Mouse (Mus musculus) hindbrain, embryonic 16.5 days (tissue): ENCODE results near the gene B230118H07Rik. TPM values are rescaled to one million over a fixed set of nuclear protein-coding genes. Genes with fewer than 3 reads are reported as not detected.
A peak's percentile ranks its signal among the peaks of the same experiment; 100 is the strongest.

Source experiments
- ATAC-seq: fragments of 200-750 bp; cut with Nextera tagmentation; 2 replicates; pipeline ENCODE4 v1.8.0; 2017; ENCODE audit warnings: moderate TSS enrichment, moderate library complexity
- H3K27ac ChIP-seq: fragments of 300-500 bp; sonication (generic); 2 replicates; pipeline ENCODE4 v1.5.1; 2014; ENCODE audit warnings: low read depth, mild to moderate bottlenecking, control low read depth, low read length, moderate library complexity
- H3K27me3 ChIP-seq: fragments of 300-500 bp; sonication (generic); replicated peaks from 2 replicates; pipeline ENCODE4 v1.6.1; 2014; ENCODE audit warnings: low read length; ENCODE audit not compliant: control insufficient read depth, insufficient read depth
- H3K36me3 ChIP-seq: fragments of 300-500 bp; sonication (generic); 2 replicates; pipeline ENCODE4 v1.6.1; 2014; ENCODE audit warnings: mild to moderate bottlenecking, low read length, moderate library complexity, mixed read lengths; ENCODE audit not compliant: control insufficient read depth, insufficient read depth
- H3K4me1 ChIP-seq: fragments of 300-500 bp; sonication (generic); 2 replicates; pipeline ENCODE4 v1.6.1; 2014; ENCODE audit warnings: low read depth, low read length; ENCODE audit not compliant: control insufficient read depth, insufficient read depth
- H3K4me2 ChIP-seq: fragments of 300-500 bp; sonication (generic); 2 replicates; pipeline ENCODE4 v1.6.1; 2014; ENCODE audit warnings: mild to moderate bottlenecking, low read length, control low read depth, moderate library complexity
- H3K4me3 ChIP-seq: fragments of 300-500 bp; sonication (generic); 2 replicates; pipeline ENCODE4 v1.5.1; 2014; ENCODE audit warnings: mild to moderate bottlenecking, low read length, control low read depth, moderate library complexity
- H3K9ac ChIP-seq: fragments of 300-500 bp; sonication (generic); 2 replicates; pipeline ENCODE4 v1.6.1; 2014; ENCODE audit warnings: low read depth, mild to moderate bottlenecking, control low read depth, low read length, moderate library complexity
- H3K9me3 ChIP-seq: fragments of 300-500 bp; sonication (generic); 2 replicates; pipeline ENCODE4 v1.6.1; 2014; ENCODE audit warnings: mild to moderate bottlenecking, low read length, moderate library complexity; ENCODE audit not compliant: control insufficient read depth
- WGBS: fragments of 180-500 bp; shearing (Covaris S2); extraction: QIAGEN DNeasy Blood & Tissue Kit; methylation state at CpG from one replicate; pipeline ENCODE4 v1.1.7; 2014; 5-methylcytosine and 5-hydroxymethylcytosine counted together
- polyA plus RNA-seq: library from polyadenylated mRNA; unstranded; fragments of >200 nt; fragmentation: Nextera tagmentation; extraction: Ambion mirVana; gene quantifications from 2 replicates; pipeline ENCODE4 v1.2.1, GENCODE M21; 2015

The B230118H07Rik gene
- polyA plus RNA-seq, 1 experiment from 2014 or later: 50.5 TPM

DNA sequence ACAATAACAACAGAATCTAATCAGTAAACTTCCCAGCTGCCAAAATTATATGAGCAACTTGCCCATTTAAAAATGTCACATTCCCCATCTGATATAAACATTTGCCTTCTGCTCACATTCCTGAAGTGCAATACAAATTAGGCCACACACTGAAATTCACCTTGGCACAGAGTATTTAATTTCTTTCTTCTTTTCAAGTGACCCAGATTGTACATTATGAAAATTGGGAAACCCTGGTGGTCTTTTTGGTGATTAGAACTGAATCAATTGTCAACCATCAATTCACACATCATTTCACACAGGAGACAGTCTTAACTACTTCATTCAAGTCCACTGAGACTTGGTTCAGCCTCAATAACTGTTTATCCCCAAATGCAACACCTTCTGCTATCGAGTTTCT, 68.9 kb downstream of the B230118H07Rik start:
- Histone ChIP-seq H3K4me3 (no peak overlapping the region), H3K27me3 (no peaks in the 10 kb centered on the region), H3K36me3 (no peaks in the 10 kb centered on the region), H3K4me2 (no peak overlapping the region), H3K27ac (no peak overlapping the region), H3K4me1 (no peaks in the 10 kb centered on the region), H3K9me3 (no peaks in the 10 kb centered on the region), H3K9ac (no peak overlapping the region)
- no peak for ATAC-seq
- WGBS: 47% methylated on average over 1 of the region's 1 CpGs

DNA sequence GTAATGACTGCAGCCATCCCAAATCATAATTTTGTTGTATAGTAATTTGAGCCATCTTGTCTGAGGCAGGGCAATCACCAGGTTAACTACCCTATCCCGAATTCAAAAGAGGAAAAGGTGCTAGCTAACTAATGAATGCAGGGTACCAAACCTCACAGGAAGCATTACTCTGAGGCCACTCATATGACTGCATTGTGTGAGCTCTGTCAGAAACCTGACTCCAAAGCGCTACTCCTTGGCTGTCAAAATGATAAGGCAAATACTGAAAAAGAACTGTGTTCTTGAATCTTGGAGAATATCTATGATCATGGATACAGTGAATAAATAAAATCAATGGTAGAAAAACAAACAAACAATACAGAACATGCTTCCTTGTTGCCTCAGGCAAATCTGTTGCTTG, 69.3 kb downstream of the B230118H07Rik start:
- Histone ChIP-seq H3K4me2 (no peak overlapping the region), H3K4me3 (no peak overlapping the region), H3K36me3 (no peaks in the 10 kb centered on the region), H3K4me1 (no peaks in the 10 kb centered on the region), H3K9me3 (no peaks in the 10 kb centered on the region), H3K27ac (no peak overlapping the region), H3K9ac (no peak overlapping the region), H3K27me3 (no peaks in the 10 kb centered on the region)
- ATAC-seq: no peak
- WGBS: 87% methylated on average over 2 of the region's 2 CpGs

DNA sequence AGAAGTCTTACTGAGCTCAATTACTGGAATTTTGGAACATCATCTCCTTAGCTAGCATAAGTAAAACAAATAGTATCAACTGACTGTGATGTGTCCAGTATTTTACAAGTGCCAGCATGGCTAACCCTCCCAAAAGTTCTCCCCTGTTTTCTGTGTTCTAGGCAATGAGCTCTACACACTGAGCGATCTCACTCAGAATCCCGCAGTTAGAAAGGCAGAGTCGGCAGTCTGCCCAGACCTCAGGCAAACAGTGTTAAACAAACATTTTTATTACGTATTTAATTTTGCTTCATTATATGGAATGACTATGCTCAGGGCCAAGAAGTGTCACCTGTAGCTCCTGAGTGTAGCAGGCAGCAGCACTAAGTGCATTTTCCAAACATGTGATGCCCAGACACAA, 72.1 kb downstream of the B230118H07Rik start:
- no peaks in the 10 kb centered on the region for H3K9me3 ChIP-seq
- H3K9ac ChIP-seq: no peak overlapping the region
- no peak overlapping the region for H3K4me2 ChIP-seq
- H3K4me3 ChIP-seq: no peak overlapping the region
- H3K36me3 ChIP-seq: no peaks in the 10 kb centered on the region
- H3K27ac ChIP-seq: no peak overlapping the region
- WGBS: 88% methylated on average over 4 of the region's 4 CpGs
- no peaks in the 10 kb centered on the region for H3K27me3 ChIP-seq
- no peaks in the 10 kb centered on the region for H3K4me1 ChIP-seq
- no peak for ATAC-seq

DNA sequence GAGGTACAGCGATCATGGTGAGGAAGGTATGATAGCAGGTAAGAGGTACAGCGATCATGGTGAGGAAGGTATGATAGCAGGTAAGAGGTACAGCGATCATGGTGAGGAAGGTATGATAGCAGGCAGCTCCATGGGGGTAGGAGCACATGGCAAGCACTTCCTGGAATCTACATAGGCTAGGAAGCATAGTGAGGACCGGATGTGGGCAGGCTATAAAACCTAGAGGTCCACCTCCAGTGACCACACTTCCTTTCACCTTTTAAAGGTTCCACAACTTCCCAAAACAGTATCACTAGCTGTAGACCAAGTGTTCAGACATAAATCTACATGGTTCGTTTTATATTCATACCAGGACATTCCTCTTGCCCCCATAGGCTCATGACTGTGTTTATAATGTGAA, 80.1 kb downstream of the B230118H07Rik start:
- no peaks in the 10 kb centered on the region for H3K9me3 ChIP-seq
- WGBS: 91% methylated on average over 3 of the region's 5 CpGs

DNA sequence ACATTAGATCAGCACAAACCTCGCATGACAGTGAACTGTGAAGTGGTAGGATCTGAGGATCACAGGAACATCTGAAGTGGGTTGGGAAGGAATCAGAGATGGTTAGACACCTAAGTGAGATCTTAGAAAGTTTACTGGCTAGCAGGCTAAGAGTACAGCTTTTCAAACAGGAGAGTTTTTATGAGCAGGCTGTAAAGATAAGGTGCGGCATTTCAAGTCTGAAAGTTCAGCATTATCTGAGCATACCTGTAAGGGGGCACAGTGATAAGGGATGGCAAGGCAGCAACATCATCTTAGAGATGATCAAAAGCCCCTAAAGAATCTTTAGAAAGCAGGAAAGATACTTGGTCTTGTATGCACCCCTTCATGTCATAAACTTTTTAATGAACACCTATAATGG, 81.8 kb downstream of the B230118H07Rik start:
- Histone ChIP-seq H3K4me1 (no peaks in the 10 kb centered on the region; the same call in 1 of the 2 replicates), H3K9ac (no peak overlapping the region), H3K4me2 (no peak overlapping the region), H3K36me3 (no peaks in the 10 kb centered on the region), H3K9me3 (no peaks in the 10 kb centered on the region), H3K27ac (no peak overlapping the region), H3K4me3 (no peak overlapping the region), H3K27me3 (no peaks in the 10 kb centered on the region)
- no peak for ATAC-seq
- WGBS: 95% methylated on average over 2 of the region's 2 CpGs

More for the DNA sequence above, 80.1 kb downstream of the B230118H07Rik start:
- H3K27me3 ChIP-seq: no peaks in the 10 kb centered on the region
- H3K4me2 ChIP-seq: no peak overlapping the region
- H3K27ac ChIP-seq: no peak overlapping the region
- no peak overlapping the region for H3K4me3 ChIP-seq
- ATAC-seq: no peak
- H3K9ac ChIP-seq: no peak overlapping the region
- no peaks in the 10 kb centered on the region for H3K4me1 ChIP-seq
- no peaks in the 10 kb centered on the region for H3K36me3 ChIP-seq

DNA sequence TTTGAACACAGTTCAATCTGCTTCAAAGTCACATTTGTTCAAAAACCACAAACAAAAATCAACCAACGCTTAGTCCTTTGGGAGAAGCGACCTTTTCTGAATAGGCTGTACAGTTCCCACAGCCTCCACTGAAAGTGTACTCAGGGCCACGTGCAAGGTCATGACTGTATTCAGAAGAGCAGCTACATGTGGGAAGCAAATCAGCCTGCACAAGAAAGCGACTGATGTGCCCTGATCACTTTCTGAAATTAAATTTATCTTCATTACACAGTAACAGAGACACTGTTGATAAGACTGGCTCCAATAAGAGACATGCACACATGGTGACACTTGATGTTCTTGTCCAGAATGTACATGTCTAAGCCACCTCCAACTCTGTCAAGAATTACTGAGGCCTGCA, 85.6 kb downstream of the B230118H07Rik start:
- no peak overlapping the region for H3K4me3 ChIP-seq
- no peak overlapping the region for H3K27ac ChIP-seq
- no peak for ATAC-seq
- no peaks in the 10 kb centered on the region for H3K27me3 ChIP-seq
- no peaks in the 10 kb centered on the region; the same call in 1 of the 2 replicates for H3K4me1 ChIP-seq
- 79% methylated on average over 4 of the region's 4 CpGs for WGBS
- H3K9me3 ChIP-seq: no peaks in the 10 kb centered on the region
- no peak overlapping the region for H3K9ac ChIP-seq
- no peak overlapping the region for H3K4me2 ChIP-seq
- H3K36me3 ChIP-seq: no peaks in the 10 kb centered on the region

DNA sequence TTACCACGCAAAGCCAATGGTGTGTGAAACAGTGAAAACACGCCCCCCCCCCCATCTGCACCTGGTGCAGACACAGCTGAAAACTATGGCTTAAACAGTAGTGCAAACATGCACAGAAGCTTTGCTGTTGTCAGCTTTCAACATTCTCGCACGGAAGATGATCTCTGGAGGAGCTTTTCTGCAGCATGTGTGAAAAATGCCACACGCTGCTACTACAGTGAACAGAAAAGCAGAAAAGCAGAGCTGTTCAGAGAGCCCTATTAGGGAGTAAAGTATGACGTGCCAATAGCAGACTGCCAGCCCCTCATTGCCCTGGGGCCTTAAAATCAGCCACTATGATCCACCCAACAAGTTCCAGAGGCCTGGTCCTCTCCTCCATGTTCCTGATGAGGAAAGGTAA, 86.1 kb downstream of the B230118H07Rik start:
- Histone ChIP-seq H3K9me3 (no peaks in the 10 kb centered on the region), H3K27me3 (no peaks in the 10 kb centered on the region), H3K9ac (no peak overlapping the region), H3K4me2 (no peak overlapping the region), H3K4me3 (no peak overlapping the region), H3K27ac (peak overlapping the region; percentile 50), H3K36me3 (0 out of 2 replicates have a peak, but pooled peaks cover under 1% of the 10 kb centered on the region), H3K4me1 (no peaks in the 10 kb centered on the region; the same call in 1 of the 2 replicates)
- WGBS: 48% methylated on average over 6 of the region's 6 CpGs
- peak; percentile 58; the same call in 1 of the 2 replicates for ATAC-seq

DNA sequence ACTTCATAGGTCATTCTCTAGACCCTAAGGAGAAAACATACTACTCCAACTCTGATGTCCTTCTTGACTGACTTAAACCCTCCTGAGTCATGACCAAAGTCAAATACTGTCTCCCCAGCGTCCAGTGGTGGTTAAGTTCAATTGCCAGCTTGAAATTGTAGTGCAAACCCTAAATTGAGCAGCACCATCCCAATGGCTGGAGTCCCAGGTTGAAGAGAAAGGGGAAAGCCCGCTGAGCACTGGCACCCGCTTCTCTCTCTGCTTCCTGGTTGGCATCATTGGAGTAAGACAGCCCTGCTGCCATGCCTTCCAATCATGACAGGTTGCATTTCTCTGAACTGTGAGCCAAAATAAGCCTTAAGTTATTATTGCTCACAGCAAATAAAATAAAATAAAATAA, 89.9 kb downstream of the B230118H07Rik start:
- Histone ChIP-seq H3K36me3 (0 out of 2 replicates have a peak, but pooled peaks cover 2% of the 10 kb centered on the region), H3K27ac (no peak overlapping the region), H3K4me2 (no peak overlapping the region), H3K27me3 (no peaks in the 10 kb centered on the region), H3K9me3 (no peaks in the 10 kb centered on the region), H3K4me1 (no peaks in the 10 kb centered on the region; the same call in 1 of the 2 replicates), H3K4me3 (no peak overlapping the region), H3K9ac (no peak overlapping the region)
- 87% methylated on average over 3 of the region's 3 CpGs for WGBS
- no peak for ATAC-seq

DNA sequence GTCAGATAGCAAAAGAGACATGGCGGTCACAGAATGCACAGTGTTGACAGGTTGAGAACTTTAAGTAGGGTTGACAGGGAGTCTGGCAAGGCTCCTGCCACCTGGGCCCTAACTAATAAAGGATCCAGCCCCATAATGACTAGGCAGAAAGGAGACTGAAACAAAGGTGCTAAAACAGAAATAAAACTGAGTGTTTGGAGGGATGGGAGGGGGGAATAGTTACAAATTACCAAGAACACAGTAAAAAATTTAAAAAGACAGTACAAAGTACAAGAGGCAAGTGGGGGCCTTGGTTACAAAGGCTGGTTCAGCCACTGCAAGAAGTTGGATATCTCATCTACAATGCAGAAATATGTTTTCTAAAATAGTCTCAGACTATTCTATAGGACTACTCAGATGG, 93.4 kb downstream of the B230118H07Rik start:
- Histone ChIP-seq H3K4me3 (no peak overlapping the region), H3K9ac (no peak overlapping the region), H3K27me3 (no peaks in the 10 kb centered on the region), H3K4me1 (no peaks in the 10 kb centered on the region), H3K4me2 (no peak overlapping the region), H3K9me3 (no peaks in the 10 kb centered on the region), H3K27ac (no peak overlapping the region), H3K36me3 (0 out of 2 replicates have a peak, but pooled peaks cover 2% of the 10 kb centered on the region)
- no peak for ATAC-seq
- WGBS: 90% methylated on average over 1 of the region's 1 CpGs

DNA sequence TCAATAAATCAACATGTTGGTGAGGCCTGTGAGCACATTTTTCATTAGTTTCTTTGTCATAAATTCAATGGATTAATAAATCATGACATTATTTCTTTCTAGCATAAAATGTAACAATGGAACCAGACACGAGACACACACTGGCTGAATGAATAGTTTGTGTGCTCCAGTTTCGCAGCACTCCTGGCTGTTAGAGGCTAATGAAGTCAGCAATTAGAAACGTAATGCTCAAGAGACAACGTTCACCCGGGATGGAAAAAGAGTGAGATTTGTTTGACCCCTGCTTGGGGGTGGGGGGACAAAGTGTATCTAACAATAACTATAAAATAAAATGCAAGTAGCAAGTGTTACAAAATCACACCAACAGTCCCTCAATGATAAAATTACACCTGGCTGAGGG, 95.5 kb downstream of the B230118H07Rik start:
- no peak overlapping the region for H3K4me3 ChIP-seq
- H3K4me2 ChIP-seq: no peak overlapping the region
- 40% methylated on average over 5 of the region's 5 CpGs for WGBS
- H3K9me3 ChIP-seq: no peaks in the 10 kb centered on the region
- H3K36me3 ChIP-seq: 0 out of 2 replicates have a peak, but pooled peaks cover 2% of the 10 kb centered on the region
- H3K9ac ChIP-seq: no peak overlapping the region
- no peak for ATAC-seq
- H3K27me3 ChIP-seq: no peaks in the 10 kb centered on the region
- H3K27ac ChIP-seq: no peak overlapping the region
- no peaks in the 10 kb centered on the region for H3K4me1 ChIP-seq
